Mouse (Mus musculus): ENCODE measurements around the gene Mme. TPM values are rescaled to one million over a fixed set of nuclear protein-coding genes. Genes with fewer than 3 reads are reported as not detected.

Mme gene
- polyA plus RNA-seq (2017; shearing (Covaris generic)) = not detected

GRCm38 (mm10) chr3:63241099-63241587 is at the start of gene Mme:
Gene Mme (plus strand): TSS chr3:63241537.

Other genes starting within 250 kb of the Mme start
- not detected for gene Gm34302, start 242.3 kb downstream of the Mme start, polyA plus RNA-seq (2017; shearing (Covaris generic))

Data from CD4-positive, CD25-positive, alpha-beta regulatory T cell, adult 9 weeks (primary cell).